Mouse (Mus musculus) urinary bladder, postnatal 25 days (tissue): ENCODE data around the gene I830077J02Rik.
"Not testable (repeated sequence)": the region's sequence is repeated elsewhere in the genome, so short reads cannot be mapped to it uniquely, and the experiment has no call there.

Experiments used
- DNase-seq: peaks from one replicate; pipeline ENCODE4 v3.0.0; 2022; ENCODE audit warnings: low spot score

The I830077J02Rik gene

GRCm38 (mm10) chr3:105932240-105933071 is at the start of gene I830077J02Rik:
Gene I830077J02Rik, minus strand, starts transcription at chr3:105932664.
- no peak for DNase-seq

- DNase-seq: no peak
These were observed 41.7 kb upstream of the I830077J02Rik start for GRCm38 (mm10) chr3:105974174-105974573.

DNA sequence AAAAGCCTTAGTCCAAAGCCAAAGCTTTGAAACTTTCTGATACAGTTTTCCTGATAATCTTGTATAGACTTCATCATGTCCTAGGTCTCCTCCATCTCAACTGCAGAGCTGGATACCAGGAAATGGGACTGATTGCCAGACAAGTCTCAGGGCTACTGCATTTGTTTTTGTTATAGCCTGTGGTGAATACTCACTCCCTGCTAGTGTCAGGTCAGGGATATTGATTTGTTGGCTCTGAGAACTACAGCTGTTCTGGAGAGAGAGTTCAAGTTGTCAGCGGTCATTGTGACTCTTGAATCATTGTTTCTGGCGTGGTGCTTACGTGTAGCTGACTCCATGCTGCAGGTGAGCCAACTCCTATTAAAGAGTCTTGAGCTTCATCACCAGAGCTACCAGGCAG is 40.9 kb upstream of the I830077J02Rik start, which contains the start of gene Ovgp1:
Gene Ovgp1, plus strand, starts transcription at position 301 of the 400 bp plus-strand sequence.
- no peak for DNase-seq

GRCm38 (mm10) chr3:105971831-105972446 is 39.5 kb upstream of the I830077J02Rik start:
- no peak for DNase-seq

DNA sequence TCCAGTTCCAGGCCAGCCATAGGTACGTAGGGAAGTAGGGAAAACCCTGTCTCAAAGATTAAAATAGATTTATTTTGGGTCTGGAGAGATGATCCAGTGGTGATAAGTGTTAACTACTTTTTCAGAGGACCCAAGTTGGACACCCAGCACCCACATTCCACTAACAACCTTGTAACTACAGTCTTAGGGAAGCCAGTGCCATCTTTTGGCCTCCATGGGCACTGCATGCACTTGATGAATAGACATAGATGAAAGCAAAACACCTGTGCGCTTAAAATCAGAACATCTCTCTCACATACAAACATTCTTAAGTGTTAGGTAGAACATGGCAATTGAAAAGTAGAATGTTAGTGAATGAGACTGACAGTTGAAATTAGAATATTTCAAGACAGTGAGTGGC is 28.2 kb upstream of the I830077J02Rik start:
- no peak for DNase-seq

GRCm38 (mm10) chr3:105959999-105960398 is 27.5 kb upstream of the I830077J02Rik start, which contains the start of gene Atp5f1:
Gene Atp5f1, minus strand, starts transcription at chr3:105960099.
- no peak for DNase-seq

GRCm38 (mm10) chr3:105959585-105959984 is 27.1 kb upstream of the I830077J02Rik start:
- no peak for DNase-seq

- DNase-seq: peak; percentile 93
These were observed 26.6 kb upstream of the I830077J02Rik start, which contains the start of gene Wdr77 for GRCm38 (mm10) chr3:105958974-105959580. Gene Wdr77, plus strand, starts transcription at chr3:105959369.

GRCm38 (mm10) chr3:105958204-105958603 is 25.7 kb upstream of the I830077J02Rik start:
- no peak for DNase-seq

- no peak for DNase-seq
These were observed 24.8 kb upstream of the I830077J02Rik start for GRCm38 (mm10) chr3:105957235-105957634.

DNA sequence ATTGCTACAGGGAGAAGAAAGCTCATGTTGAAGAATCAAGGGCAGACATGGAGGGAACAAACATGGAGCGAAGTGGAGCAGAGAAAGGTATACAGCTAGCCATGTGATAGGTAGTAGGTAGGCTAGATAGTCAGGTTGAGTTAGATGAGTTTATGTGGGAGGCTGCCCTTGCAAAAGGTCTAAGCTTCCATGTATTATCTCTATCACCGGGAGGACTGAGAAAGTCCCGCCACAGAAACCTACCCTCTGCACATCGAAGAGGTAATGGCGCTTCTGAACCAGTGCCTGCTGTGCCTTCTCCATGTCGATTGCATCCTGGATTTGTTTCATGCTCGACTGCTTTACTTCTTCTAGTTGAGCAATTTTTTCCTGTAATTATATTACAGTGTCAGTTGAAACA is 18.9 kb upstream of the I830077J02Rik start:
- DNase-seq: no peak

GRCm38 (mm10) chr3:105936111-105936510 is 3.6 kb upstream of the I830077J02Rik start:
- no peak for DNase-seq

DNA sequence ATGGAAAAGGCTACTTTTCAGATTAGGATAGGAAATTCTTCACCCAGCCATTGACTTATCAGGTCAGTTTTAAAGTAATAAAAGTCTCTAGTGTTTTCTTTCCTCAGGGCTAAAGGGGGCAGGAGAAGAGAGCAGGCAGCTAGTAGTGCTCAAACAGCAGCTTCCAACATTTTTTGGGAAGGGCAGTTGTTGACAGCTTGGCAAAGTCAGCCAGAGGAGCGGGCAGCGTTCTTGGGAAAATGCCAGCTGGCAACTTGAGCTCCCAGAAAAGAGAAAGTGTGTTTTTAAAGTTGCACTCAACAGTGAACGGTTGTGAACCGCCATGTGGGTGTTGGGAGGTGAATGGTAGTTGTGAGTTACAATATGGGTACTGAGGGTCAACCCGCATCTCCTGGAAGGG is 2.6 kb upstream of the I830077J02Rik start:
- DNase-seq: no peak

- DNase-seq: no peak
These were observed 1.5 kb upstream of the I830077J02Rik start for GRCm38 (mm10) chr3:105933926-105934325.

DNA sequence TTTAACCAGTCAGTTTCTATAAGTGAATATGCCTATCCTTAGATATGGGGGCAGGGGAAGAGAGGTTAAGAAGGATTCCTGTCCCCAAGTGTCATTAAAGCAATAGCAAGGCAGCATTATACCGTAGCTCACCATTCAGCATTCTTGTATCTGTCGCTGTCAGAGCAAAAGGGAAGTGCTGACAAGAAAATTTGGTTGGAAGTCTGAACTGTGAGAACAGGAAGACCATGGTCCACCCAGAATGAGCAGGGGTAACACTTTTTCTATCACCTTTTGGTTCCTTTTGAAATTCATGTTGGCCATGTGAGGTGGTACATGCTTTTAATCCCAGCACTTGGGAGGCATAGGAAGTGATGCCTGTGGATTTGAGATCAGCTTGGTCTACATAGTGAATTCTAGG is 1.4 kb downstream of the I830077J02Rik start:
- DNase-seq: no peak

DNA sequence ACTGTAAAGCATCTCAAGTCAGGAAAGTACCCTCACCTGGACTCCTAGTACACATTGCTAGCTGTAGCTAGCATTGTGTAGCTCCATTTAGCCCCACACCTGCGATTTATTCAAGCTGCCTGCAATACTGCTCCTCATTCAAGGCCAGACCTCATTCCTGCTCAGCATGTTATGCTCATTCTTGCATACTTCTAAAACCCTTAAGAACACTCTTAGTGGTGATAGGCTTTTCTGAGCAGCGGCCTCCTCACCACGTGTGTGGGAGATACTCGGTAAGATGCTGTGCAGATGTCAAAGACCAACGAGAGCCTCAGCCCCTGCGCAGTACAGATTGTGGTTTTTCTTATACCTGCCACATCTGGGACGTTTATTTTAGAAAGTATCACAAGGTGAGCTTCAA is 2.6 kb downstream of the I830077J02Rik start:
- no peak for DNase-seq

DNA sequence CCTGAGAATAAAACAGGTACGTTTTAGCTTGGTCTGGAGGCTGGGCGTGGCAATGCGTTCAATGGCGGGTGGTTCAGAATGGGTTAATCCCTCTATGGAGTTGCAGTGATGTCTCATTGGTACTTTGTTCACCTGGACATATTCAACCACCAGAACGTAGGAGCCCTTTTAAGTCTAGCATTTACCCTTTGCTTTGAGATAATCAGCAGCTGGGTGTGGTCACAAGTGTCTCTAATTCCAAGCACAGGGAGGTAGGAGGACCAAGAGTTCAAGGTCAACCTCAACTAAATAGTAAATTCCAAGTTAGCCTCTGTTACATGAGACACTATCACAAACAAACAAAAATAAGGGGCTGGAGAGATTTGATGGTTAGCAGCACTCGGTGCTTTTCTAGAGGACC is 3.7 kb downstream of the I830077J02Rik start:
- DNase-seq: no peak

- DNase-seq: no peak
These were observed 4.3 kb downstream of the I830077J02Rik start for GRCm38 (mm10) chr3:105928195-105928569.

DNA sequence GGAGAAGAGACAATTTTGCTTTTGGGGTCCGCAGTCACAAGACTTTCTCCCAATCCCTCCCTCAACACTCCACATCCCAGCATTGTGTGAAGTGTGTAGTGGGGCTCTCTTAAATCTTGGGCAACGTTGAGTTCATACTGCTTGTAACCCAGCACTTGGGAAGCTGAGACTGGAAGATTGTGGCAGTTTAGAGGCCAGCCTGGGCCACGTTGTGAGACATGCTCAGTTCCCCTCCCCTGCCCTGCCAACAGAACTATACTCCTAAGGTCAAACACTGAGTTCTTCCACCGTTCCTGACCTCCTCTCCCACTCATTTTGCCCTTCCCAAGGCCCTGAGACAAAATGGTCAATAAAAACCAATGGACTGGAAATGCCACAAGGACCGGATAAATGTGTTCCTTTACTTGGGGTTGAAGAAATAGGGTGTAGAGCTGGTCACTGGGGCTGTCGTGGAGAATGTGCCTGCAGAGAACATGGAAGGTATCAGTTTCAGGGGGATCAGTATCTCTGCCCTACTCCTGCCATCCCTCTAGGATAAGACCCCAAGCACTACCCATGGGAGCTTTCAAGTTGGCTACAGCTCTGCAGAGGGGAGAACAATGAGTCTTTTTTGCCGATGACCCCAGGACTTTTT is 4.8 kb downstream of the I830077J02Rik start:
- DNase-seq: no peak

GRCm38 (mm10) chr3:105924616-105925015 is 7.8 kb downstream of the I830077J02Rik start:
- DNase-seq: no peak

- DNase-seq: no peak
These were observed 10.5 kb downstream of the I830077J02Rik start for GRCm38 (mm10) chr3:105921959-105922358.

DNA sequence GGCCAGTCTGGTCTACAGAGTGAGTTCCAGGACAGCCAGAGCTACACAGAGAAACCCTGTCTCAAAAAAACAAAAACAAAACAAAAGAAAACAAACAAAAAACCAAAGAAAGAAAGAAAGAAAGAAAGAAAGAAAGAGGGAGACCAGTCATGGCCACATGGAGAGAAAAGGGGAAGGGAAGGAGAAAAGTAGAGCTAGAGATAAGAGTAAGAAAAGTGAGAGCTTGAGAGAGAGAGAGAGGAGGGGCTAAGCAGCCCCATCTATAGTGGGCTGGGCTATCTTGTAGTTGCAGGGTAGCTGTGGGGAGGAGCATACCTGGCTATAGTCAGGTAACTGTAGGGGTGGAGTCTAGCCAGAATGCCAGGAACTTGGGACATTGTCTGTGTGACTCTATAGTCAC is 11.7 kb downstream of the I830077J02Rik start:
- not testable (repeated sequence) for DNase-seq
